Mouse (Mus musculus) erythroid progenitor cell, adult 5-6 weeks (primary cell): ENCODE data around the gene Whamm. TPM values are rescaled to one million over a fixed set of nuclear protein-coding genes. Genes with fewer than 3 reads are reported as not detected.

Experiments
- ATAC-seq: replicated peaks from 2 replicates; pipeline ENCODE4 v1.8.0; 2016; ENCODE audit warnings: moderate number of reproducible peaks, mild to moderate bottlenecking, moderate TSS enrichment, inconsistent platforms; ENCODE audit not compliant: poor library complexity, low FRiP score, severe bottlenecking
- total RNA-seq, 2 experiments: library from RNA; stranded (forward) in 1 of 2; stranded (reverse) in 1 of 2; fragments of 150-400 nt in 1 of 2; fragments of 186-747, 209-891 nt in 1 of 2; gene quantifications; 2 replicates each; pipeline versions ENCODE4 v1.2.3 to v1.2.4; 2015 to 2017; ENCODE audit warnings: low replicate concordance in 2 of 2

Whamm gene
- total RNA-seq (2015; ENCODE audit: low replicate concordance) (9.7 and 12.2 TPM in 2 replicates), total RNA-seq (2017; ENCODE audit: low replicate concordance) (13.3 and 16.6 TPM in 2 replicates)

DNA sequence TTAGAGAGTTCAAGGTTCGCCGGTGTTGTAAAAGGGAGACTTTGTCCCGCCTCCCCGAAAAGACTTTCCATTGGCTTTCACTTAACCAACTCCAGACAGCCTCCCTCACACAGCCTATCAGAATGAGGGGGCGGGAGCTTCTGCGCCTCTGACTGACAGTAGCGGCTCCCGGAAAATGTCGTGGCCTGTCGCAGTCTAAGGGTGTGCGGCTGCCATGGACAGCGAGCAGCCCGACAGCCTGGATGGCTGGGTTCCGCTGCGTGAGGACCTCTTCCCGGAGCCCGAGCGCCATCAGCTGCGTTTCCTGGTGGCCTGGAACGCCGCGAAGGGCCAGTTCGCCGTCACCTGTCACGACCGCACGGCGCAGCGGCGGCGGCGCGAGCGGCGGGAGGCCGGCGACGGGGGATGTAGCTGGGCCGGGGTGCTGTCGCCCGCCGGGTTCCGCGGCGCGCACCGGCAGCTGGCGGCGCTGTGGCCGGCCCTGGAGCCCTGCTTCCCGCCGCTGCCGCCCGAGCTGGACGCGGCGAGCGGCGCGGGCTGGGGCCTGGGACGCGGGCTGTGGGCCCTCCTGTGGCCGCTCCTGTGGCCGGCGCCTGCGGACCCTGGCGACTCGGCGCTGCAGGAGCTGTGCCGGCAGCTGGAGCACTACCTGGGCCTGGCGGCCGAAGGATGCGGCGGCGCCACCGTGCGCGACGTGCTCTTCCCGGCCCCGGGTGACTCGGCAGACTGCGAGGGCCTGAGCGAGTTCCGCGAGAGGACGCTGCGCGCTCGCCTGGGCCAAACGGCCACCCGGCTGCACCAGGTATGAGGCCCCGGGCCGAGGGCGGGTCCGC is at the start of gene Whamm:
Gene Whamm, plus strand, starts transcription at position 159 of the 833 bp plus-strand sequence.
- ATAC-seq: peak; percentile 91

DNA sequence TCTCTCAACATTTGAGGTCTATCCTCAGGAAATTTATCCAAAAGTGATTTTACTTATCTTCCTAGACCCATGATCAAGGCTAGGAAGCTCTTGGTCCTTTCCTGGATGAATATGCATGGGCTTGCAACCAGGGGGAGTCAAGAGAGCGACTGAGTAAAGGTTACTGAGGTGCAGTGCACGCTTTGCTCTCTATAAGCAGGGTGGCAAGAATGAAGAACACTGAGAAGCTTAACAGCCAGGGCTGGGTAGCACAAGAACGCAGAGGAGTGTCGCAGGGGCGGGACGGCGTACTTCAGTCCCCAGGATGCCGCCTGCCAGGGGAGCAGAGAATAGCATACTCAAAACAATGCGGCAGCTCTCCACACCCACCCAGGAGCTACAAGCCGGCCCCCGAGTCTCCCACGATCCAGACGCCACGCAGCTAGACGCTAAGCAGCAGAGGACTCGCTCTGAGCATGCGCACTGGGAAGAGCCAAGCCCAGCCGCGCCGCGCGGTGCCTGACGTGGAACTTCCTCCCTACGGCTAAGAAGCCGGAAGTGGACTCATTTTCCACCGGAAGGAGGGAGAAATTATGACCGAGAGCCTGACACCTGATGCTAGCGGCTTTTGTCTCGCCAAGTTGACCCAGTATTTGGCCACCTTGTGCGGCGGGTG is 47.9 kb upstream of the Whamm start:
- peak; percentile 99 for ATAC-seq

GRCm38 (mm10) chr7:81523663-81524017 is 47.4 kb upstream of the Whamm start:
- peak; percentile 53 for ATAC-seq

DNA sequence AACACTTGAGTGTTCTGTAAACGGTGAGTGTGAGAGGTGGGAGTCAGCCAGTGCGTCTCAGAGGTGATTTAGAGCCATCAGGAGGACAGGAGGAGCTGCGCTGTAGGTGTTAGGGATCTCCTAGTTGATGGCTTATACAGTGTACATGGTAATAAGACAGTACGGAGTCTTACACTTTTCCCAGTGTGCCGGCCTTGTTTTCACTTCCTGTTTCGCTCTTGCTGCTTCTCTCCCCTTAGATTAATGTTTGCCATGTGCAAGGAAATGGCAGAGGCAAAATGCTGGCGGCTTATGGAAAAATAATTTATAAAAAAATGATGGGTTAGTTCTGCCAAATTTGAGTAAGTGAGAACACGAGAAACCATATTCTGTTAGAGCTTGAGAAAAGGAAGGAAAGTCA is 42.1 kb upstream of the Whamm start:
- no peak for ATAC-seq

- ATAC-seq: no peak
Measured at GRCm38 (mm10) chr7:81531462-81531861, 39.6 kb upstream of the Whamm start.

GRCm38 (mm10) chr7:81536478-81536877 is 34.6 kb upstream of the Whamm start:
- ATAC-seq: no peak

DNA sequence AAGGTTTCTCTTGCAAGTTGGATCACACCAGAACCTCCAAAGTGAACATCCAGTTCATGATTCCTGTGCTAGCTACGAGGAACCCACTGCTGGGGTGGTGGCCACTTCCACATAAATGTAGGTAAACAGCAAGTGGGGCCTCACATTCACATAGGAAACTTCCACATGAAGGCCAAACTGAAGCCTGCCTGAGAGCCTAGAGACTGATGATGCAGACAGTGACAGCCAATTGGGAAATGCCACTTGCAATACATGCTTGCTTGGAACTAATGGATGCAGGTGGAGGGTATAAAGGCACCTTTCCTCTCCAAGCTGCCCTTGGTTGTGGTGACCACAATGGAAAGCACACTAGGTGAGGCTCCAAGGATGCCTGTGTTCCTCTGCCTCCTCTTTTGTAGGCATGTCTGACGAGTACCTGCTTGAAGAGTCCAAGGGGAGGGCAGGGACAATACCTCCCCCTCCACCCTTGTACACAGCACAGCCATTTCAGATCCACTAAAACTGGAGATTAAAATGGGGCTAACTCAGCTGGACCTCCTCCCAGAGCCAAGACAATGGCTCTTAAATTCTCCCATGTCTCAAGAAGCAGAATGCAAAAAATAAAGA is 32.9 kb upstream of the Whamm start:
- ATAC-seq: no peak

- ATAC-seq: no peak
Measured at GRCm38 (mm10) chr7:81539565-81539964, 31.5 kb upstream of the Whamm start.

DNA sequence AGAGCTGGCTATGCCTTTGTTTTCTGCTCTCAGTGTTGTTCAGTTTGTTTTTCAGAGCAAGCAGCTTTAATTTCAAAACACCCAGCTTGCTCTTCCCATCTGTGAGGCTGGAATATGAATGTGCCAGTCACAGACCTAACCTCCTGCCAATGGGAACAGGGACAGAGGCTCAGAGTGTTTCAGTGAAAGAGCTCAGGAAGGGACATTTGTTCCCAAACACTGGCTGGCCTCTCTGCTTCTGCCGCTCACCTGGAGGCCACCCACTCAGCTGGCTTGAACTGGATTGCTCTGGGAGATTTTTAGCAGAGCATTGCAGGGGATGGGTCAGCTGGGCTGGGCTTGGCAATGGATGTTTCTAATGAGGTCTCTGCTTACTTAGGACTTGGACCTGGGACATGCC is 30.1 kb upstream of the Whamm start:
- no peak for ATAC-seq

DNA sequence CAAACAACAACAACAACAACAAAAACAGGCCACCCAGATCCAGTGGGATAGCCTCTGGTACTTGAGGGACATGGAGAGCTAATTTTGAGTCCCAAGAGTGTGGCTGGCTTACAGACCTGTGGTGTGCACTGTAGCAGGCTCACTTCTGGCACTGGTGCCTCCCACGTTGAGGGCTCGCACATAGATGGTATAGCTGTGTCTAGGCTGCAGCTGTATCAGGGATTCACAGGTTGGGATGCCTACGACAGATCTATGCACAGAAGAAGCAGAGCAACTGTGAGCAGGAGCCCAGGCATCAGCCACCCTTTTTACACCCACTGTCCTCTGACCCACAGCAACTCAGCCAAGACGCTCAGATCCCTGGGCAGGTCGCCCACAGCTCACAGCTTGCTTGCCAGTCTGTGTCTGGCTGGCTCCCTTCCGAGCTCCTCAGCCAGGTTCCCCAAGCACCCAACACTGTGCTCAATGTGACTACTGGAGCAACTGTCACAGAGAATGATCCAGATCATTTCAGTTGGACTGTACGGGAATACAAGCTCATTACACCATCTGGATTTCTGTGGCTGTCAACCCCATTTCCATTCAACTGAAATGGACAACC is 29.0 kb upstream of the Whamm start:
- no peak for ATAC-seq

DNA sequence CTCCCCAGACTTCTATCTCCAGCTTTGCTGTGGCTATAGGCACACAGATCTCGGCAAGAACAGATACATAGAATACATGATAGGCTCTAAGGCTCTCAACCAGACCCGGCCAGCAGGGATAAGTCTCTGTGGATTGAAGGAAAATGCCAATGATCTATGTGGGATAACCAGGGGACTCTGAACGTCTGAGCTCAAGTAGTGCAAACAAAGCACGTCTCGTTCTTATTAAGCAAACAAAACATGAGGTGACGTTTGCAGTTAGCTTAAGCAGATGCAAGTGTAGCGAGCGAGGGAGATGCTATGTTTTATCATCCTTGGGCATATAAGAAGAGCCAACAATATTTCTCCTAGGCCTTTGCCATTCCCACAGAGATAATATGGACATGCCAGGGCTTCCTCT is 28.1 kb upstream of the Whamm start:
- ATAC-seq: no peak

GRCm38 (mm10) chr7:81548864-81549263 is 22.2 kb upstream of the Whamm start:
- no peak for ATAC-seq

GRCm38 (mm10) chr7:81553589-81553988 is 17.5 kb upstream of the Whamm start:
- no peak for ATAC-seq

DNA sequence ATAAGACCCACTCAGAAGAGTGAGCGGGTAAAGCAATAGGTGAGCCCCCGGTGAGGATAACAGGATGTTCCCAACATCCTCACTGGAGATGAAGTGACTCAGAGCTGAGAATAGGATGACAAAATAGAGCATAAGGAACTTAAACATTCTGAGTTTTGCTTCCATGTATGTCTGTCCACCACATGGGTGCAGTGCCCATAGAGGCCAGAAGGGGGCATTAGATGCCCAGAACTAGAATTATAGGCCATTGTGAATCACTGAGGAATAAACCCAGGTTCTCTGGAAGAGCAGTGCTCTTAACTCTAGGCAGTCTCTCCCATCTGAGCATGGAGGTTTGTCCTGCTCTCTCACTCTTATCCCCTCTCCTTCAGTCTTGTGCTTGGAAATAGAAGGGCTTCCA is 16.7 kb upstream of the Whamm start:
- ATAC-seq: peak; percentile 71; the same call in 1 of the 2 replicates

DNA sequence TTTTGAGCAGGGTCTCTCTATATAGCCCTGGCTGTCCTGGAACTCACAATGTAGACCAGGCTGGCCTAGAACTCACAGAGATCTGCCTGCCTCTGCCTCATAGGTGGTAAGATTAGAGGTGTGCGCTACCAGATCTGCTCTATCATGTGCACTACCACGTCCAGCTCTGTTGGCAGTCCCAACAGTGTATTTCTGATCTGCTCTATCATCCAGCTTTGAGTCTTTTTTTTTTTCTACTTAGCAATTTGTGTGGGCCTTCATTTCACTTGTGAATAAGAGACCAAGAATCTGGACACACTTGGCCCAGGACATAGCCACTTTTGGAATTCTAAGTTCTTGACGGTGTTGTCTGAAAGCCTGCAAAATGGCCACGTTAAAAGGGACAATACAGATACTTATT is 14.2 kb upstream of the Whamm start:
- no peak for ATAC-seq

DNA sequence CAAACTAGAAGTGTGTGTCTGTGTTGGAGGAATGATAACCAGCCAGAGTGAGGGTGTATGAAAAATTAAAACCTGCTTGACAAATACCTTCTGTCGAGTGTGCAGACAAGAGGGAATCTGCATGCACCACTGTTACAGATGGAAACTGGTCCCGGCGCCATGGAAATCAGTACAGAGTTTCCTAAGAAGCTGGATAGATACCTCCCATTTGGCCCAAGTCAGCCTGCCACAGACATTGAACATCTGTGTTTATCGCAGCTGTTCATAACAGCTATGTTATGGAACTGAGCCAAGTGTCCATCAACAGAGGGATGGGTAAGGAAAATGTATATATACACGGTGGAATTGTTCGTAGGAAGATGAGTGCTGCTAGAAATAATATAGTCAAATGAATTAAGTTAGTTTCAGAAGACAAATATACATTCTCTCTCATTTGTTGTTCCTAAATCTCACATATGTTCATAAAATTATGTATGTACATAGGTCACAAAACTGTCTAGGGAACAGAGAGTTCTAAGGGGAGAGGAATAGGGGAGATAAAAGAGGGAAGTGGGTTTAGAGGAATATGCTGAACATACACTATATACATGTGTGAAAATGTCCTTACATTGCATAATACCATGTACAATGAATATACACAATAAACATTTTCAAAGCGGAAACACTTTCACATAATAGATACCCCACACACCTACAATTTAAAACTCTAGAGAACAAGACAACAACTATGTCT is 13.6 kb upstream of the Whamm start:
- no peak for ATAC-seq

DNA sequence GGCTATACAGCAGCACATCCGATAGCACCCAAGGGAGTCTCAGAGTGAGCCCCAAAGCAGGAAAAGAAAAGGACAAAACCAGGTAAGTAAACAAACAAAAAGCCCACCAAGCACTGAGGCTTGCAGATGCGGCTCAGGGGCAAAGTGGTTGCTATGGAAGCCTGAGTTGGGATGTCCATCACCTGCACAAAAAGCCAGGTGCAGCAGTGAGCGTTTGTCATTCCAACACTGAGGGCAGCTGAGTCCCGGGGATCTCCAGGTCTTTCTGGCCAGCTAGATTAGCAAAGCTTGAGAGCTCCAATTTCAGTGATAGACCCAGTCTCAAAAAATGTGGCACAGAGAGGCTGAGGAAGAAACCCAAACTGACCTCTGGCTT is 13.1 kb upstream of the Whamm start:
- ATAC-seq: no peak

DNA sequence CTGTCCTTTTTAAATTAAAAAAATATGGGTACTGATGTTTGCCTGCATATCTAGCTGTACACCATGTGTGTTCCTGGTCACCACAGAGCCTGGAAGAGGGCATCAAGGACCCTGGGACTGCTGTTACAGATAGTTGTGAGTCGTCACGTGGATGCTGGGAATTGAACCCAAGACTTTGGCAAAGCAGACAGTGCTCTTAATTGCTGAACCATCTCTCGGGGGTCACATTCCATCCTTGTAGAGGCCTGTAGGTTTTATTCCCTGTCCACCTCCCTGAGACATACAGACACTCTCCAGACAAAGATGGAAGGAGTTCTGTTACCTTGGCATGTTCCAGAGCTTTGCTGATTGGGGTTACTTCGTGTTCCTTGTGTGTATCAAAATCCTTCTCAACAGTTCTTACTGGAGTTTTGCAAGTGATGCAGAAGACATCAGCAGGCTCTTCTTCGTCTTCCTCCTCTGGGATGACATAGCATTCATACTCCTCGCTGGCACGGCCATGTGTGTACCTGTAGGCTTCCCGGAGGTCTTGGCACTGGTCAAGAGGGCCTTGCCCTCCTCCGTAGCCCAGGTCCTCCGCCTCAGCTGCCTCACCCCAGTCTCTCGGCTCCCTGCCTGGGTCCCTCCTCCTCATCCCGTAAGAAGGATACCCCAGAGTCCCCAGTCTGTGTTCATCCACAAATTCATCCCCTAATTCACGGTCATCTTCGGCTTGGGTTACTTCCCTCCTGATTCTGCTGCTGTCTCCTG is 11.7 kb upstream of the Whamm start:
- no peak for ATAC-seq
